Mouse (Mus musculus): ENCODE measurements around the gene Trmt112.

DNA sequence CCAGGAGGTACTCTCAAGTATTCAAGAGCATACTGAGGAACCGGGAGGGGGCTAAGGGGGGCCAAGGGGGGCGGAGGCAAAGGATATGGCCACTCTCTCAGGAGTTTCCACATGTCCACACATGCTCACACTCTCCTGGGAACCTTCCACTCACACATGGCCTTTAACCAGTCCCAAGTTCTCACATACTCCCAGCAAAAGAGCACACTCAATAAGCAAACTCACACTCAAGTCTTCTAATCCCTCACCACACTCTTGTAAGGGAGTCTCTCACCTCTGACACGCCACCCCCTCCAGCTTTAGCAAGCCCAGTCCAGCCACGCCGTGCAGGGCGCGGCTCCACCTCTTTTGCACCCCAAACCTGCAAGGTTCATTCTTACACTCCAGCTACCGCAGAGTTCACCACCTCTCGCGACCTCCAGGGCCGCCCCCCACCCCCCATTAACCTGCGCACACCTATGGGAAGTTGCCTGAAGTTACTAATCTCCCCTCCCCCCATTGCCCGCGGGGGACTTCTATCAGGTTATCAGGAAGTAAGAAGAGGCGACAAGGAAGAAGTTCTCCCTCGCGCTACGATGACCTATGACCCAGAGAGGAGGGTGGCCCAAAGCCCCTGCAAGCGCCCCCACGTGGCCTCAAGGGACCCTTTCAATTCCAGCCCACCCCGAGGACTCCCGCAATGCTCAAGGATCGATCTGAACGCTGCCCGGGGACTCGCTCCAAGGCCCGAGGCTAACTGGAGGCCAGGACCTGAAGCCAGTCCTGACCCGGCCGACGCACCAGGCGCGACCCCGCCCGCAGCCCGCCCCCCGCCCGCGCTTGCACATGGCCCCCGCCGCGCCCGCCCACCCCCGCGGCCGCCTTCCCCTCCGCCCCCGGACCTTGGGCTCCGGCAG, 11.5 kb downstream of the Trmt112 start:
- TF ChIP-seq CTCF (IDR thresholded peaks at IDR 0.05; ENCODE audit: borderline replicate concordance, control insufficient read depth, extremely low read depth, insufficient read depth, low read length, poor library complexity) (no peak), POLR2A (IDR thresholded peaks at IDR 0.05; ENCODE audit: control insufficient read depth, extremely low read depth, insufficient read depth, low read length, poor library complexity) (no peak)

Data from thymus, adult 2 months (tissue).